Mouse (Mus musculus) intestine, embryonic 16.5 days (tissue): ENCODE results near the gene Slc26a1. TPM values are rescaled to one million over a fixed set of nuclear protein-coding genes. Genes with fewer than 3 reads are reported as not detected.

Experiments
- ATAC-seq: fragments of 200-750 bp; cut with Nextera tagmentation; 2 replicates; pipeline ENCODE4 v1.8.0; 2017; ENCODE audit warnings: moderate TSS enrichment, moderate library complexity
- H3K27ac ChIP-seq: fragments of 300-500 bp; sonication (generic); 2 replicates; pipeline ENCODE4 v1.5.1; 2014; ENCODE audit warnings: mild to moderate bottlenecking, low read length
- H3K27me3 ChIP-seq: fragments of 300-500 bp; sonication (generic); replicated peaks from 2 replicates; pipeline ENCODE4 v1.6.1; 2014; ENCODE audit warnings: low read length, control low read depth, mixed read lengths; ENCODE audit not compliant: control insufficient read depth, insufficient read depth
- H3K36me3 ChIP-seq: fragments of 300-500 bp; sonication (generic); 2 replicates; pipeline ENCODE4 v1.6.1; 2014; ENCODE audit warnings: low read length, control low read depth; ENCODE audit not compliant: control insufficient read depth, insufficient read depth
- H3K4me1 ChIP-seq: fragments of 300-500 bp; sonication (generic); 2 replicates; pipeline ENCODE4 v1.6.1; 2014; ENCODE audit warnings: low read length, control low read depth, mixed read lengths; ENCODE audit not compliant: control insufficient read depth, insufficient read depth
- H3K4me2 ChIP-seq: fragments of 300-500 bp; sonication (generic); 2 replicates; pipeline ENCODE4 v1.6.1; 2014; ENCODE audit warnings: low read depth, low read length, control low read depth
- H3K4me3 ChIP-seq: fragments of 300-500 bp; sonication (generic); 2 replicates; pipeline ENCODE4 v1.5.1; 2014; ENCODE audit warnings: mild to moderate bottlenecking, low read length
- H3K9ac ChIP-seq: fragments of 300-500 bp; sonication (generic); 2 replicates; pipeline ENCODE4 v1.6.1; 2014; ENCODE audit warnings: low read depth, low read length
- H3K9me3 ChIP-seq: fragments of 300-500 bp; sonication (generic); 2 replicates; pipeline ENCODE4 v1.6.1; 2016; ENCODE audit warnings: low read length, control low read depth; ENCODE audit not compliant: control insufficient read depth
- WGBS: fragments of 180-500 bp; shearing (Covaris S2); extraction: QIAGEN DNeasy Blood & Tissue Kit; methylation state at CpG from one replicate; pipeline ENCODE4 v1.1.7; 2014; 5-methylcytosine and 5-hydroxymethylcytosine counted together
- polyA plus RNA-seq: library from polyadenylated mRNA; unstranded; fragments of >200 nt; fragmentation: Nextera tagmentation; extraction: Ambion mirVana; gene quantifications from 2 replicates; pipeline ENCODE4 v1.2.1, GENCODE M21; 2015

The Slc26a1 gene
- polyA plus RNA-seq, 1 experiment from 2014 or later, result 8.0 TPM

GRCm38 (mm10) chr5:108653341-108653740 is 22.0 kb downstream of the Slc26a1 start:
- H3K27me3 ChIP-seq, result no peaks in the 10 kb centered on the region

DNA sequence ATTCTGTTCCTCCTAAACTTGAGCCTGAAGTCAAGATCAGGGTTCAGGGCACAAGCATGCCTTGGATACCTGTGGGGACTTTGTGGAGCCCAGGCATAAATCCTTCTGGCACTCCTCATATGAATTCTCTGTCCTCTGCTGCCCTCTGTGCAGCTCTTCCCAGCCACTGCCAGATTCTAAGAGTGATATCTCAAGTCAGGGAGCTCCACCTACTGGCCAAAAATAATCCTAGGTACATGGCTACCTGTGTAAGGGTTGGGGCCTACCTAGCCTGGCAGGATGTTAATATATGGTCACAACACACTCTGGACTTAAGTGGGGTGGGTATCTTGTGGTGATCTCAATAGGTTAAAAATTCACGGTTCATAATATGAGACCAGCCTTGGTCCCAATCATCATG is 23.5 kb downstream of the Slc26a1 start:
- Histone ChIP-seq H3K4me2 (no peak overlapping the region), H3K27me3 (no peaks in the 10 kb centered on the region), H3K36me3 (peaks cover 26% of the 10 kb centered on the region), H3K27ac (no peak overlapping the region), H3K9ac (no peak overlapping the region), H3K4me3 (no peak overlapping the region), H3K4me1 (peaks cover 2% of the 10 kb centered on the region; the same call in 1 of the 2 replicates), H3K9me3 (no peaks in the 10 kb centered on the region)
- WGBS, result 67% methylated on average over 1 of the region's 1 CpGs
- peak; percentile 75 for ATAC-seq

More at GRCm38 (mm10) chr5:108653341-108653740, 22.0 kb downstream of the Slc26a1 start:
- Histone ChIP-seq H3K4me2 (no peak overlapping the region), H3K9me3 (no peaks in the 10 kb centered on the region), H3K36me3 (peaks cover 26% of the 10 kb centered on the region), H3K4me1 (peaks cover 2% of the 10 kb centered on the region; the same call in 1 of the 2 replicates), H3K9ac (no peak overlapping the region), H3K4me3 (no peak overlapping the region), H3K27ac (no peak overlapping the region)
- ATAC-seq, result no peak
- WGBS, result 86% methylated on average over 6 of the region's 6 CpGs

GRCm38 (mm10) chr5:108651136-108651720 is 24.1 kb downstream of the Slc26a1 start:
- peaks cover 26% of the 10 kb centered on the region for H3K36me3 ChIP-seq

DNA sequence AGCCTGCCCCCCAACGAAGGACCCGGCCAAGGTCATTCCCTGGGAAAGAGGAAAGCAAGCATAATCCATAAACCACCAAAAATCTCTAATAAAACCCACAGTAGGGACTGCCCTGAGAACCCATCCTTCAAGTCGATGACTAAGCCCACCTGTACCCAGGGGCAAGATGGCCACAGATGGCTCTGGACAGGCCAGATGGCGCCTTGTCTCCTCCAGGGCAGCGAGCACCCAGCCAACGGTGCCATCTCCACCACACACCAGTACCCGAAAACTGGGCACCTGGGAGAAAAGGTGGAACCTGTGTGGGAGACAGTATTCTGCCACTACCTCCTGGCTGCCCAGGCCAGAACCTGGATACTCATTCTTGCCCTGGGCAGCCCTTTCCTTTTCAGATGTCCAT is 25.0 kb downstream of the Slc26a1 start:
- WGBS, result 88% methylated on average over 7 of the region's 7 CpGs
- peaks cover 22% of the 10 kb centered on the region for H3K36me3 ChIP-seq

More at GRCm38 (mm10) chr5:108651136-108651720, 24.1 kb downstream of the Slc26a1 start:
- no peak overlapping the region for H3K4me2 ChIP-seq
- no peak overlapping the region for H3K9ac ChIP-seq
- H3K4me3 ChIP-seq, result no peak overlapping the region
- ATAC-seq, result no peak
- 83% methylated on average over 5 of the region's 5 CpGs for WGBS
- no peak overlapping the region for H3K27ac ChIP-seq
- H3K4me1 ChIP-seq, result peaks cover 2% of the 10 kb centered on the region; the same call in 1 of the 2 replicates
- no peaks in the 10 kb centered on the region for H3K27me3 ChIP-seq
- no peaks in the 10 kb centered on the region for H3K9me3 ChIP-seq

DNA sequence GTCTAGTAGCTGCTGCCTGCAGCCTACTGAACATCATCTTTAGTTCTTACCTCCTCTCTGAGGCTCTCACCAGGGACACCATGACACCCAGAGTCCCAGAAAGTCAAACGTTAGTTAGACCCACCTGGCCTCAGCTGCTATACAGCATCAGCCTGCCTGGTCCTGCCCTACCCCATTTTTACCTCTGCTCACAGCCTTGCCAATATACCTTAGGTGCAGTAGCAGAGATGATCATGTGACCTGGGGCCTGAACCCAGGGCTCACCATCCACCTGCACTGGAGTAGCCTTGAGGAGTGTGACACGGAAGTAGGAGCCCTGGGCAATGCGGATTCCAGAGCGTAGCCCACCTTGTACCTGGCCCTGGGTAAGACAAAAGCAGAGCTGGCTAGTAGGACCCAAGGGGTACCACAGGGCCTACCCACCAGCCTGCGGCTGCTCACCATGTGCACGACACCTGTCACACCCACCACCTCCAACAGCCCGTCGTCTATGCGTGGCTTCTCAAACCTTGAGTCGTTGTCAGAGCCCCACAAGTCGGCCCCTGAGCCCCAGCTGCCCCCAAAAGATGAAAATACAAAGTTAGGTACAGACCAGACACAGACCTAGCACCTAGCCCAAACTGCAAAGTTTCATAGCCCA is 26.3 kb downstream of the Slc26a1 start:
- Histone ChIP-seq H3K4me2 (no peak overlapping the region), H3K4me1 (no peaks in the 10 kb centered on the region), H3K36me3 (peaks cover 20% of the 10 kb centered on the region), H3K27ac (no peak overlapping the region), H3K27me3 (no peaks in the 10 kb centered on the region), H3K9ac (no peak overlapping the region), H3K9me3 (no peaks in the 10 kb centered on the region), H3K4me3 (no peak overlapping the region)
- no peak for ATAC-seq
- 88% methylated on average over 11 of the region's 11 CpGs for WGBS

More for the DNA sequence above, 25.0 kb downstream of the Slc26a1 start:
- H3K9ac ChIP-seq, result no peak overlapping the region
- ATAC-seq, result no peak
- peaks cover 2% of the 10 kb centered on the region; the same call in 1 of the 2 replicates for H3K4me1 ChIP-seq
- no peak overlapping the region for H3K27ac ChIP-seq
- H3K27me3 ChIP-seq, result no peaks in the 10 kb centered on the region
- H3K4me2 ChIP-seq, result no peak overlapping the region
- no peaks in the 10 kb centered on the region for H3K9me3 ChIP-seq
- H3K4me3 ChIP-seq, result no peak overlapping the region

DNA sequence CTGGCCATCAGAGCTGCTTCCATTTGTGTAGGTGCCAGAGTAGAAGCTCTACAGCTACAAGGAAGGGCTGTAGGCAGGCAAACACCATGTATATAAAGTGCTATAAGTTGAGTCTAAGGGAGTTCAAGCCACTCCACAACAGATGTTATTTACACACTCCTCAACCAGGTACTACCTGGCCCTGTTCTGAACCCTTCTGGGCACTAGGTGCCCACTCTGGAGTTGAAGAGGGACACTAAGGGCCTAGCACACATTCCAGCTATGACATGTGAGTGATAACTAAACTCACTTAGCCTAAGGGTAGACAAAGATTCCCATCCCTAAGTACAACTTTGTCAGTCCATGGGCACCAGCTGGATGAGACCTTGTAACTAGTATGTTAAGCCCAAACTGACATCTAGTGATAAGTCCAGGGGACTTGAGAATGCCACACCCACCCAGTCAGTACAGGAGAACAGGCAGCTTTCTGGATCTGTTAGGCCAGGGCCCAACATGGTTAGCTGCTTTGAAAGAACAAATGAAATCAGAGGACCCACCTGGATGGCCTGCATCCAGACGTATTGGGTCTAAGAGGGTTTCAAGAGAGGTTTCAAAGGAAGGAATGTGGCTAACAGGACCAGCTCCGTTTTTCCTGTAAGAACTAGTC is 27.4 kb downstream of the Slc26a1 start:
- Histone ChIP-seq H3K27ac (no peak overlapping the region), H3K36me3 (peaks cover 14% of the 10 kb centered on the region), H3K9ac (no peak overlapping the region), H3K4me1 (no peaks in the 10 kb centered on the region), H3K4me3 (no peak overlapping the region), H3K9me3 (no peaks in the 10 kb centered on the region), H3K27me3 (no peaks in the 10 kb centered on the region), H3K4me2 (no peak overlapping the region)
- WGBS, result 85% methylated on average over 2 of the region's 2 CpGs
- ATAC-seq, result no peak

GRCm38 (mm10) chr5:108647311-108647710 is 28.1 kb downstream of the Slc26a1 start:
- H3K27me3 ChIP-seq, result no peaks in the 10 kb centered on the region
- 90% methylated on average over 2 of the region's 2 CpGs for WGBS
- H3K36me3 ChIP-seq, result peaks cover 14% of the 10 kb centered on the region
- H3K4me2 ChIP-seq, result no peak overlapping the region
- H3K4me1 ChIP-seq, result no peaks in the 10 kb centered on the region
- ATAC-seq, result no peak
- H3K27ac ChIP-seq, result no peak overlapping the region
- no peak overlapping the region for H3K9ac ChIP-seq
- no peaks in the 10 kb centered on the region for H3K9me3 ChIP-seq
- H3K4me3 ChIP-seq, result no peak overlapping the region

GRCm38 (mm10) chr5:108646343-108646660 is 29.1 kb downstream of the Slc26a1 start:
- H3K27ac ChIP-seq, result no peak overlapping the region
- peaks cover 14% of the 10 kb centered on the region for H3K36me3 ChIP-seq
- H3K9me3 ChIP-seq, result no peaks in the 10 kb centered on the region
- 87% methylated on average over 3 of the region's 3 CpGs for WGBS
- no peaks in the 10 kb centered on the region for H3K4me1 ChIP-seq
- H3K9ac ChIP-seq, result no peak overlapping the region
- no peak for ATAC-seq
- H3K27me3 ChIP-seq, result no peaks in the 10 kb centered on the region
- H3K4me2 ChIP-seq, result no peak overlapping the region
- H3K4me3 ChIP-seq, result no peak overlapping the region

DNA sequence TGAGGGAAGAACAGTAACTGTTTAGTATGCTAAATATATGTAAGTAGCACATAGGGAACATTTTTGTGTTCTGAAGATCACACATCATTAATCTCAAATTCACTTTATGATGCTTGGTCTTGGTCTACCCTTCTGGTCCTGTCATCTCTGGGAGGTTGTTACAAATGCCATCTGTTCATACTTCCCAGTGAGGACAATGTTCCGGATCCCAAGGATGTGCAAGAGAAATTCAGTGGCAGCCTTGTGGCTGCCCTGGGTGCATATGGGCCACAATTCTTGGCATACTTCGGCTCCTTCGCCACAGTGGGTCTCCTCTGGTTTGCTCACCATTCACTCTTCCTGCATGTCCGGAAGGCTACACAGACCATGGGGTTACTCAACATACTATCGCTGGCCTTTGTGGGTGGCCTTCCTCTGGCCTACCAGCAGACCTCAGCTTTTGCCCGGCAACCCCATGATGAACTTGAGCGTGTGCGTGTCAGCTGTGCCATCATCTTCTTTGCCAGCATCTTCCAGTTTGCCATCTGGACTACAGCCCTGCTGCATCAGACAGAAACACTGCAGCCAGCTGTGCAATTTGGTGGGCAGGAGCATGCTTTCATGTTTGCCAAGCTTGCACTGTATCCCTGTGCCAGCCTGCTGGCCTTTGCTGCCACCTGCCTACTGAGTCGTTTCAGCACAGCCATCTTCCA is 29.6 kb downstream of the Slc26a1 start:
- H3K4me3 ChIP-seq, result no peak overlapping the region
- no peaks in the 10 kb centered on the region for H3K27me3 ChIP-seq
- no peaks in the 10 kb centered on the region for H3K4me1 ChIP-seq
- no peak for ATAC-seq
- H3K4me2 ChIP-seq, result no peak overlapping the region
- H3K36me3 ChIP-seq, result peaks cover 11% of the 10 kb centered on the region
- no peak overlapping the region for H3K9ac ChIP-seq
- H3K9me3 ChIP-seq, result no peaks in the 10 kb centered on the region
- H3K27ac ChIP-seq, result no peak overlapping the region
- WGBS, result 92% methylated on average over 9 of the region's 9 CpGs
